Comparison of ENCODE assay signal across 14 mouse cellular contexts in genomic region chr9:20978409-20979095, GRCm38 (mm10). TPM values are rescaled to one million over a fixed set of nuclear protein-coding genes. Genes with fewer than 3 reads are reported as not detected.
DNase-seq lines count a peak whose midpoint lies in the region; ATAC-seq and TF ChIP-seq lines count a peak whose summit lies in the region.
"Had no signal": no experiment of that assay in that cellular context is flagged by ENCODE, and none has a peak within 500 bp of the region (broad histone marks: within the 10 kb centered on the region; RNA-seq: fewer than 3 reads in every experiment).

No protein-coding gene starts in this region.

- no peaks in the 10 kb centered on the region for H3K27me3 ChIP-seq in heart, embryonic 14.5 days (ENCODE audit: control insufficient read depth, insufficient read depth, low read length)
- H3K27me3 ChIP-seq in ES-Bruce4 (ENCODE audit: control insufficient read depth, insufficient read depth, low read length, poor library complexity, severe bottlenecking) = no peaks in the 10 kb centered on the region
- H3K27me3 ChIP-seq in embryonic facial prominence, embryonic 10.5 days (replicated peaks; ENCODE audit: low read depth, poor library complexity, severe bottlenecking) = no peaks in the 10 kb centered on the region
- H3K27me3 ChIP-seq in limb, embryonic 15.5 days = no peaks in the 10 kb centered on the region

- no peak for DNase-seq in heart, adult 9 months (ENCODE audit: low spot score in 2 of 2)
- DNase-seq in embryonic facial prominence, embryonic 10.5 days (ENCODE audit: low spot score) = no peak
- DNase-seq in testis, postnatal 10 days (ENCODE audit: low spot score) = no peak
- DNase-seq in adrenal gland, adult 8-10 months = no peak
- DNase-seq in right cerebral cortex, postnatal 4 days = no peak
- DNase-seq: cerebellum, adult 9-11 months; kidney, adult 2 months; spleen, adult 18-20 months; thymus, postnatal 14 days had no signal

- H3K4me2 ChIP-seq in heart, embryonic 14.5 days (ENCODE audit: low read length) = no peak overlapping the region
- no peak overlapping the region for H3K4me2 ChIP-seq in limb, embryonic 15.5 days
- H3K4me2 ChIP-seq: liver, embryonic 15.5 days had no signal

- ATAC-seq in heart, embryonic 14.5 days (ENCODE audit: insufficient number of reproducible peaks, insufficient read depth, low FRiP score, low read depth) = no peak
- no peak for ATAC-seq in limb, embryonic 15.5 days (ENCODE audit: insufficient number of reproducible peaks, low FRiP score, low TSS enrichment, low read depth)

- H3K4me1 ChIP-seq in heart, embryonic 14.5 days (ENCODE audit: control insufficient read depth in 2 of 2, insufficient read depth in 2 of 2, low read length in 2 of 2) = peaks cover 16 to 31% of the 10 kb centered on the region in 2 experiments
- peaks cover 12% of the 10 kb centered on the region for H3K4me1 ChIP-seq in ES-Bruce4 (ENCODE audit: control insufficient read depth, insufficient read depth, low read length)
- peaks cover 67% of the 10 kb centered on the region for H3K4me1 ChIP-seq in embryonic facial prominence, embryonic 10.5 days
- H3K4me1 ChIP-seq in limb, embryonic 15.5 days = peaks cover 43% of the 10 kb centered on the region

- TF ChIP-seq POLR2A in ES-Bruce4 (IDR thresholded peaks at IDR 0.05; ENCODE audit: insufficient read depth, low read length) = no peak

- H3K9me3 ChIP-seq in heart, embryonic 14.5 days (ENCODE audit: control insufficient read depth, low read length) = no peaks in the 10 kb centered on the region
- H3K9me3 ChIP-seq in ES-Bruce4 (replicated peaks; ENCODE audit: control insufficient read depth, insufficient read depth, low read length, poor library complexity, severe bottlenecking) = no peaks in the 10 kb centered on the region
- H3K9me3 ChIP-seq in embryonic facial prominence, embryonic 10.5 days = no peaks in the 10 kb centered on the region
- no peaks in the 10 kb centered on the region for H3K9me3 ChIP-seq in limb, embryonic 15.5 days
- H3K9me3 ChIP-seq: hindbrain, embryonic 10.5 days; liver, embryonic 15.5 days had no signal

- H3K36me3 ChIP-seq in heart, embryonic 14.5 days (ENCODE audit: control insufficient read depth, insufficient read depth, low read length) = no peaks in the 10 kb centered on the region
- H3K36me3 ChIP-seq in ES-Bruce4 (ENCODE audit: control insufficient read depth, insufficient read depth, low read length, poor library complexity, severe bottlenecking) = no peaks in the 10 kb centered on the region
- no peaks in the 10 kb centered on the region for H3K36me3 ChIP-seq in embryonic facial prominence, embryonic 10.5 days (replicated peaks)
- H3K36me3 ChIP-seq in limb, embryonic 15.5 days = no peaks in the 10 kb centered on the region
- H3K36me3 ChIP-seq: hindbrain, embryonic 10.5 days; liver, embryonic 15.5 days had no signal

- TF ChIP-seq CTCF in ES-Bruce4 (IDR thresholded peaks at IDR 0.05; ENCODE audit: low read depth, low read length) = no peak

- H3K9ac ChIP-seq in heart, embryonic 14.5 days (ENCODE audit: low read length) = no peak overlapping the region
- H3K9ac ChIP-seq in ES-Bruce4 (ENCODE audit: low read depth, poor library complexity, severe bottlenecking) = peak overlapping the region; percentile 12; the same call in 1 of the 2 replicates
- H3K9ac ChIP-seq in limb, embryonic 15.5 days = no peak overlapping the region
- H3K9ac ChIP-seq: liver, embryonic 15.5 days had no signal

- peak; percentile 83 for TF ChIP-seq EP300 in ES-Bruce4 (IDR thresholded peaks at IDR 0.05; ENCODE audit: insufficient read depth, low read depth, low read length)

- peak overlapping the region; percentile 9 to 39; a peak in 2 of 4 replicates for H3K27ac ChIP-seq in heart, embryonic 14.5 days (replicated peaks in 1 of 2; ENCODE audit: control insufficient read depth in 1 of 2, insufficient read depth in 1 of 2, low read depth in 2 of 2, low read length in 2 of 2)
- peak overlapping the region; percentile 97 for H3K27ac ChIP-seq in ES-Bruce4 (ENCODE audit: insufficient read depth, low read length)
- peak overlapping the region; percentile 37; the same call in 1 of the 2 replicates for H3K27ac ChIP-seq in embryonic facial prominence, embryonic 10.5 days (replicated peaks)
- H3K27ac ChIP-seq in limb, embryonic 15.5 days = peak overlapping the region; percentile 63
- H3K27ac ChIP-seq: hindbrain, embryonic 10.5 days; liver, embryonic 15.5 days had no signal

- H3K4me3 ChIP-seq in heart, embryonic 14.5 days (ENCODE audit: control insufficient read depth in 1 of 2, insufficient read depth in 1 of 2, low read depth in 1 of 2, low read length in 2 of 2) = no peak overlapping the region
- H3K4me3 ChIP-seq in ES-Bruce4 (ENCODE audit: low read depth, low read length) = no peak overlapping the region
- no peak overlapping the region for H3K4me3 ChIP-seq in embryonic facial prominence, embryonic 10.5 days
- H3K4me3 ChIP-seq in limb, embryonic 15.5 days = no peak overlapping the region
- H3K4me3 ChIP-seq: hindbrain, embryonic 10.5 days; liver, embryonic 15.5 days had no signal

- WGBS in heart, embryonic 14.5 days = 53% methylated on average over 10 of the region's 10 CpGs
- WGBS in embryonic facial prominence, embryonic 10.5 days = 63% methylated on average over 10 of the region's 10 CpGs
- WGBS in limb, embryonic 15.5 days = 51% methylated on average over 10 of the region's 10 CpGs

RNA-seq across cellular contexts. Expression of gene S1pr2, which starts 2.0 kb away (rescaled TPM):
- 20.1 and 21.5 TPM in 2 replicates for polyA plus RNA-seq in heart, embryonic 14.5 days (2014; fragmentation: Nextera tagmentation; extraction: Ambion mirVana)
- 14.1 and 19.9 TPM in 2 replicates for polyA plus RNA-seq in ES-Bruce4 (2011; ENCODE audit: insufficient read depth, insufficient read length, low read depth, missing spikeins)
- polyA plus RNA-seq in embryonic facial prominence, embryonic 10.5 days (2016; fragmentation: Nextera tagmentation; extraction: Ambion mirVana) = 38.2 and 42.8 TPM in 2 replicates
- polyA plus RNA-seq in limb, embryonic 15.5 days (2015; fragmentation: Nextera tagmentation; extraction: Ambion mirVana) = 62.0 and 65.1 TPM in 2 replicates
- total RNA-seq in adrenal gland, adult 8-10 months (2022) = 10 to 100 TPM; 18.8 to 36.9 (median 26.6) TPM

RNA-seq across cellular contexts. Expression of gene Dnmt1, which starts 18.9 kb away (rescaled TPM):
- 35.2 and 39.4 TPM in 2 replicates for polyA plus RNA-seq in heart, embryonic 14.5 days (2014; fragmentation: Nextera tagmentation; extraction: Ambion mirVana)
- 115 and 120 TPM in 2 replicates for polyA plus RNA-seq in ES-Bruce4 (2011; ENCODE audit: insufficient read depth, insufficient read length, low read depth, missing spikeins)
- 168 and 176 TPM in 2 replicates for polyA plus RNA-seq in embryonic facial prominence, embryonic 10.5 days (2016; fragmentation: Nextera tagmentation; extraction: Ambion mirVana)
- polyA plus RNA-seq in limb, embryonic 15.5 days (2015; fragmentation: Nextera tagmentation; extraction: Ambion mirVana) = 79.7 and 82.3 TPM in 2 replicates
- 10 to 100 TPM; 39.6 to 63.8 (median 47.8) TPM for total RNA-seq in adrenal gland, adult 8-10 months (2022)

RNA-seq across cellular contexts. Expression of gene Mrpl4, which starts 24.0 kb away (rescaled TPM):
- polyA plus RNA-seq in heart, embryonic 14.5 days (2014; fragmentation: Nextera tagmentation; extraction: Ambion mirVana) = 151 and 160 TPM in 2 replicates
- polyA plus RNA-seq in ES-Bruce4 (2011; ENCODE audit: insufficient read depth, insufficient read length, low read depth, missing spikeins) = 45.1 and 50.9 TPM in 2 replicates
- polyA plus RNA-seq in embryonic facial prominence, embryonic 10.5 days (2016; fragmentation: Nextera tagmentation; extraction: Ambion mirVana) = 154 and 161 TPM in 2 replicates
- 112 and 116 TPM in 2 replicates for polyA plus RNA-seq in limb, embryonic 15.5 days (2015; fragmentation: Nextera tagmentation; extraction: Ambion mirVana)
- 100 to 1,000 TPM; 124 to 131 (median 129) TPM for total RNA-seq in adrenal gland, adult 8-10 months (2022)

RNA-seq across cellular contexts. Expression of gene Icam1, which starts 37.2 kb away (rescaled TPM):
- 13.9 and 14.4 TPM in 2 replicates for polyA plus RNA-seq in heart, embryonic 14.5 days (2014; fragmentation: Nextera tagmentation; extraction: Ambion mirVana)
- polyA plus RNA-seq in ES-Bruce4 (2011; ENCODE audit: insufficient read depth, insufficient read length, low read depth, missing spikeins) = 24.9 and 25.7 TPM in 2 replicates
- 5.9 and 6.0 TPM in 2 replicates for polyA plus RNA-seq in embryonic facial prominence, embryonic 10.5 days (2016; fragmentation: Nextera tagmentation; extraction: Ambion mirVana)
- 23.4 and 24.4 TPM in 2 replicates for polyA plus RNA-seq in limb, embryonic 15.5 days (2015; fragmentation: Nextera tagmentation; extraction: Ambion mirVana)
- total RNA-seq in adrenal gland, adult 8-10 months (2022) = 10 to 100 TPM; 14.9 to 33.1 (median 22.2) TPM

RNA-seq across cellular contexts. Expression of gene Icam4, which starts 50.6 kb away (rescaled TPM):
- polyA plus RNA-seq in heart, embryonic 14.5 days (2014; fragmentation: Nextera tagmentation; extraction: Ambion mirVana) = 1.3 and 1.9 TPM in 2 replicates
- polyA plus RNA-seq in ES-Bruce4 (2011; ENCODE audit: insufficient read depth, insufficient read length, low read depth, missing spikeins) = 1.3 TPM in 1 of 2 replicates, not detected in the other
- polyA plus RNA-seq in embryonic facial prominence, embryonic 10.5 days (2016; fragmentation: Nextera tagmentation; extraction: Ambion mirVana) = 3.8 and 5.1 TPM in 2 replicates
- polyA plus RNA-seq in limb, embryonic 15.5 days (2015; fragmentation: Nextera tagmentation; extraction: Ambion mirVana) = 0.96 and 3.0 TPM in 2 replicates
- total RNA-seq in adrenal gland, adult 8-10 months (2022) = 1 to 10 TPM; 1.6 to 7.8 (median 5.4) TPM

Comparison
In these comparisons a context has a peak if more than half of its experiments do, and no peak if none do; other contexts are left out.
1. H3K27ac ChIP-seq: peak in every context shown above with its lines; median percentile 97 in ES-Bruce4; 63 in limb, embryonic 15.5 days; 37 in embryonic facial prominence, embryonic 10.5 days; 24 in heart, embryonic 14.5 days.